Mouse (Mus musculus) left cerebral cortex, adult 8-10 months (tissue): Measurements from ENCODE around the gene Srp72. TPM values are rescaled to one million over a fixed set of nuclear protein-coding genes. Genes with fewer than 3 reads are reported as not detected.

ENCODE experiments used
- DNase-seq, 2 experiments: peaks; one replicate each; pipeline ENCODE4 v3.0.0; 2022; ENCODE audit warnings: low spot score in 2 of 2
- total RNA-seq, 4 experiments: library from RNA; stranded (reverse); gene quantifications; 2 replicates each; pipeline ENCODE4 v1.2.4; 2022

Srp72 gene
- 100 to 1,000 TPM in 3 of 4 experiments, 10 to 100 TPM in 1; 91.9 to 105 (median 103) TPM for total RNA-seq

DNA sequence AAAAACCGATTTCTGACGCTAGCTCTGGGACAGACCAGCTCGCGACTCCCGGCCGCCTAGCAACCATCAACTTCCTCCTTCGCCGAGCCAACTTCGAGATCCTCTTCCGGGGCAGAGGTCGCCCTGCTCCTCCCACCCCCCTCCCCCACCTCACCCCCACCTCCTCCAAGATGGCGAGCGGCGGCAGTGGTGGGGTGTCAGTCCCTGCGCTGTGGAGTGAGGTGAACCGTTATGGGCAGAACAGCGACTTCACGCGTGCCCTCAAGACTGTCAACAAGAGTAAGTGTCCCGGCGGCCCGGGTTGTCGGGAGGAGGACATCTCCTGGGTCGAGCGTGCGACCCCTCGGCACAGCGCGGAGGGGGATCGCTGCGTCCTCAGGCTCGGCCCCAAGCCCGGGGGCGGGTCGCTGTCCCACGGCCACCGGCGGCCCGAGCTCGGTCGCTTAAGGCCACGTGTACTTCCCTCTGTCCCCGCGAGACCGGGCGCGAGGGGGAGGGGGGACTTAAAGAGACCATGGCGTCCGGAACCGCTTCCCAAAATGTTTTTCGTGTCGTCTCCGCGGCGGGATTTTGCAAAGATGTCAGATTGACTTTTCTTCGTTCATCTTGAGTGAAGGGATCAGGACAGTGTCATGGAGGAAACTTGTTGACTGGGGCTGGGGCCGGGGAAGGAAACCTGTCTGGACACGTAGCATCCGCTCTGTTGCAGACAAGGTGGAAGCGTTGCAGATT lies at the start of gene Srp72:
Srp72 (plus strand) TSS at position 130 of the 732 bp plus-strand sequence.
- peak; percentile 56 to 81 for DNase-seq

DNA sequence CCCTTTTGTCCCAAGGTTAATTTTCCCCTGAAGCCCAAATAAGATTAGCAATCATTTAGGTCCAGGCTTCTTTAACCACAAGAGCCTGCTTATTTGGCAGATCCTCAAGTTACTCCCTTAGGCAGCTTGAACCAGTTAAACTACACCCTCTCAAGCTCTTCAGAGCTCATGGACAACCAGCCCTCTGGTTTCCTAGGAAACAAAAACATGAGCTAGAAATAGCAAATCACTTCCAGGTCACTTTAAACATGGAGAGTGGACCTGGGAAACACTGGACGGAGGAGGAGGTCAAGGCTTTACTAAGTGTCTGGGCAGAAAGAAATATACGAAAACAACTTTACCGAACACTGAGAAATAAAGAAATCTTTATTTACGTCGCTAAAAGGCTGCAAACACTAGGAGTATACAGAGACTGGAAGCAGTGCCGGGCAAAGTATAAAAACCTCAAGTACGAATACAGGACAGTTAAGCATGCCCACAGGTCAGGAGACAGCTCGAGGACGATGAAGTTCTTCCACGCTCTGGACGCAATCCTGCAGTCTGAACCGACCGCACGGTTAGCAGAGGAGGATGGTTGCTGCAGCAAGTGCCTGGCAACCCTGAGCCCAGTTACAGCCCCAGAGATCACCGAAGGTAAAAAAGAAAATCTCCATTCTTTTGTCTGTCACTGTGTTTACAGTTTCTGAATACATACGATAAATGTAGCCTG lies 46.2 kb upstream of the Srp72 start:
- DNase-seq = no peak

DNA sequence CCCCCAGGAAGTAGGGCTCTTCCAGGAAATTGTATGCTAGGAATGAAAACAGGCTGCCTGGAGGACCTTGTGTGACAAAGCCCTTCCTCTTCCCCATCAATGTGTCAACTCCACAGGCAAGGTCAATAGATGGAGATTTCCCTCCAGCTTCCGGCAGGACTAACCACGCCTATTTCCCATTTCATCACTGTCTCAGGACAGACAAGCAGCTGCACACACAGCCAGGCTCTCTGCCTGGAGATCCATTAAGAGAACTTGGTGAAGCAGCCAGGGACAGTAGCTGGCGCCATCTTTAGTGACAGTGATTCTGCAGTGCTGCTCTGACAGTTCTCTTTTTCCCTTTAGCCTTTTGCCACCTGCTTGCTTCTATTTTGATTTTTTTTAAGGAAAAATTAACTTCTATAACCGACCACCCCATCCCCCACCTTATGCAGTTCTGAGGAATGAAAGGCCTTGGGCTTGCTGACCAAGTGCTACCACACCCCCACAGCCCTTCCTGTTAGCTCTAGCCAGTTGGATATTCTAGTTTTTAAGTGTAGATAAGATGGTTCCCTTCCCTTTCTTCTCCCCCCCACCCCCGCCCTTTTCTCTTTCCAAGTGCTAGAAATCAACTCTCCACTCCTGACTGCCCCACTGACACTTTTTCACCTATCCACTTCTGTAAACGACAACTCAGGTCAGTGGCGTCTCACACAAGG lies 45.2 kb upstream of the Srp72 start:
- no peak for DNase-seq

DNA sequence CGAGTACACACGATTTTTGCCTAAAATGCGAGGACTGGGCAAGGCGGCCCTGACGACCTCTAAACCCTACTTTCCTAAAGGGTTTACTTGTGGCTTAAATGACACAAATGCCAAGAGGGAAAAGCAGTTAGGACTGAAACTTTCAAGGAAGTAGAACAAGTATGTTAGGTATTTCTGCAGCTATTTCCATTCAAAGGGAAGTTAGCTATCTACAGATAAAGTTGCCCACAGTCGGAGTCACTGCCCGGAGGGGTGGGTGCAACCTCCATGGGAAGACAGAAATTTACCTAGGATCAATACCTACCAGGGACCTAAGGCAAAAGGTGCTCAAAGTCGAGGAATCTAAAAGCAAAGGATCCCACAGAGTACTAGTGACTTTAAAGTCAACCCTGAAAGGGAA lies 34.8 kb upstream of the Srp72 start:
- no peak for DNase-seq

DNA sequence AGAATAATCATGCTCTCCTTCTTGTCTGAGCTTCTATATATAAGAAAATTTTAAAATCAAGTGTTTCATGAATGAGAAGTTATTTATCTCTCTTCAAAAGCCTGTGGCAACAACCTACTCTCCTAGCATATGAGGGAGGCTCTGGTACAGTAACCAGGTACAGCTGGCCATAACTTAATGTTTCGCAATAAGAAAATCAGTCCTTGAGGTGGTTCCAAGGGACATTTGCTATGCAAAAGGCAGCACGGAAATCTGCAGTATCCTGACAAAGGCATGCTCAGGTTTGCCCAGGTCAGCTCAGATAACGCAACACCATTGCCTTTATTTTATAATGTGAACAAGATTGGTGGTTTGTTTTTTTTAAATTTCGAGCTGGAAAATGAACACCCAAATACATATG lies 32.5 kb upstream of the Srp72 start:
- DNase-seq = no peak

DNA sequence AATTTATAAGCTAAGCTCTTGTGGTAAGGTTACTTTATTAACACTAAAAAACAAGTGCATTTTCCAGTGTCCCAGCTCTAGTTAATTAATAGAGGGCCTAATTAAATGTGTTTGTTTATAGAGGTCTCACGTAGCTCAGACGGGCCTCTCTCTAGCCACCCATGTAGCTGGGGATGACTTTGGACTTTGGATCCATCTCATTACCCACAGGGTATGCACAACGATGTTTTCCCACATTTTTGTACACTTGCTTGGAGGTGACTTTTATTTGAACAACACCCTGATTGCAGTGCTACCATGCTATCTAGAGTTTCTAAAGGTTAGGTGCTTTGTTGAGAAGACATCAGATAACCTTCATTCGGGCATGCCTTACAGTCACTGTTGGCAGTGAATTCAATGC lies 32.0 kb upstream of the Srp72 start:
- no peak for DNase-seq

DNA sequence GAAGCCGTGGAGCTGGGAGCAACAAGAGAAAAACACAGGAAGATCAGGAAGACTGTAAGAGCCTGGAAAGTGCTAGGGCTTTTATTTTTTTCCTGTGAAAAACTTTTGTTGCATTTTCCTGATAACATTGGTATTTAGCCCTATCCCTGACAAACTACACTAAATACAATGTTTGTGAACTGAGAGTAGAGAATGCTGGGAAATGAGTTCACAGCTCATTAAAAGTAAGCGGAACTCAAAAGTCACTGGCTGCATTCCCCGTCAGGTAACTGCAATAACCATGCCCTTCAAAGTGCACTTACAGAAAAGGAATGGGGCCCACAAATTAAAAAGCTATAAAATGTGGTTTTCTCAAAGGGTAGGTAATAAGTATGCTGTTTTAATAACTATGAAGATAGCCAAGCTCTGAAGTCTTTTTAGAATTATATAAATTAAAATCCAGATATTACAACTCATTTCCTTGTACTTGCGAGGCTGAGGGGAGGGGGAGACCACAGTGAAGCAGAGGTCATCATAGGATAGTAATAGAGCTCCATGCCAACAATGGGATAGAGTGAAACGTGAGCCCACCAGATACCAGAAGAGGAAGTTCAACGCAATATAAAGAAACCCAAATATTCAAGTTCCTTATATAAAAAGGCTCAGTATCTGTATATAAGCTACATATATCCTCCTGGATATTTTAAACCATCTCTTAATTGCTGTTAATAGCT lies 29.4 kb upstream of the Srp72 start:
- DNase-seq = no peak

DNA sequence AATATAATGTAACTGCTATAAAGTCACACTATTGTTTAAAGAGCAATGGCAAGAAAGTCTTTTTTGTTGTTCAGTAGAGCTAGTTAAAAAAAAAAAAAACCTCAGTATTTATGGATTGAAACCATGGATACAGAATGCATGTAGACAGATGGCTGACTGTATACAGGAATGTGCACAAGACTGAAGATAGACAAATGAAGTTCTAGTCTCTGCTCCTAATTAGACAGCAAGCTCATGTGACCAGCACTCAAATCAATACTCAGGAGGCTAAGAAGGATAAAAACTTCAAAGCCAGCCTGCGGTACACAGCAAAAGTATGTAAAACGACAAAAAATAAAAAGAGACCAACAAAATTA lies 28.8 kb upstream of the Srp72 start:
- no peak for DNase-seq

DNA sequence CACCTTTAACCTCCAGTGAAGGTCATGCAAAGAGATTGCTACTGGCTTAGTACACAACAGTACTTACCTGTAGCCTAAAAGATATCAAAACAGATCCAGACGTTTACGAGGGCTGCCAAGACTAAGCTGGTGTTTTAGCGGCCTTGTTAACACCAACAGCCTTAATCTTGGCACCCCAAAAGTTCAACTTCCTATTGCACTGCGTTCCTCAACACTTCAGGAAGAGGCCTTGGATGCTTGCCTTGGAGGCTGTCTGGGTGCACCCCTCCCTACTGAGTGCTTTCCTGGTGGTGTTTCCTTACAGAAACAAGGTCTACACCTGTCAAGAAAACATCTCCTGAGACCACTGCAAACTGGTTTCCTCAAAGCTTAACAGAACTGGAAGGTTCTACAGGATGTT lies 27.3 kb upstream of the Srp72 start:
- no peak for DNase-seq

DNA sequence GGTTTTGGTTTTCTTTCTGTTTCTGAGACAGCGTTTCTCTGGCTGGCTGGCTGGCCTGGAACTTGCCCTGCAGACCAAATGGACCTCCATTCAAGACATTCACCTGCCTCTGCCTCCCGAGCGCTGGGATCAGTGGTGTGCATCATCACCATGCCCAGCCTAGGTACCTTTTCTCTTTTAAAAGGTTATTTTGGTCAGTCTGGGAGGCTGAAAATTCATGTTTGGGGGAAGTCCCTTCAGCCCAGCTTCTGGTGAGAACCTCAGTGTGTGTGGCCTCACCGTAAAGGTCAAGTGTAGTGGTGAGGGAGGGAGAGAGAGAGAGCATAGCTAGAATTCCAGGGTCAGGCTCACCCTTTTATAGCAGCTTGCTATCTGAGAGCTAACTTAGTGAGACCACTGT lies 26.7 kb upstream of the Srp72 start:
- no peak for DNase-seq

DNA sequence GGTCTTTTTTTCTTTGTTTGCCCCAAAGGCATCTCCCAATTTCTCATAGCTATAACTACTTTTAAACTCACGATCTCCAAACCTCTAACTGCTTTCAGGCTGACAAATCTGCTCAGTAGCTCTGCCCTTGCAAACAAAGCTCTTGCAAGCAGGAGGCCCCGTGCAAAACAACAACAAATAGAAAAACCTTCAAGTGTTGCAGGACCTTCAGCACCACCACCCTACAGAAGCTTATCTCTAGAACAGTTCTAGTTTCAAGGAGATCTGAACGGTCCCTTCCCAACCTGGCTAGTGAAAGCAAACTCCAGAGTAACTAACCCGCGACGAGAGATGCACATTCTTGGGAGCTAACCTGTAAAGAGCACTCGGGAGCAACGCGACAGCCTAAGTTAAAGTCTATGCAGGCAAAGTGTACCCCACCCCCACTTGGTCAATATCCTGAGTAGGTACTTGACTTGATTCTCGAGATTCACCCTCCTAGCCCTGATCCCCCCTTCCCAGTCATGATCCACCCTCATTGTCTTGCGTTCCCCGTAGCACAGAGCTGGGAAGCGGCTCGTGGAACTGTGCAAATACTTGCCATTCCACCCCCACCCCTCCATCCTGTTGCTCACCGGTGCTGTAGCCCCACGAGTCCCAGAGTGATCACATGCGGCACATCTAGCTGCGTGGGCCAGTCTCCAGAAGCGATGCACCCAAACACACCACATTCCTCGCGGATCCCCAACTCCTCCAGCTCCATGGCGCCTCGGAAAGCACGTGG lies 24.0 kb upstream of the Srp72 start:
- DNase-seq = no peak

DNA sequence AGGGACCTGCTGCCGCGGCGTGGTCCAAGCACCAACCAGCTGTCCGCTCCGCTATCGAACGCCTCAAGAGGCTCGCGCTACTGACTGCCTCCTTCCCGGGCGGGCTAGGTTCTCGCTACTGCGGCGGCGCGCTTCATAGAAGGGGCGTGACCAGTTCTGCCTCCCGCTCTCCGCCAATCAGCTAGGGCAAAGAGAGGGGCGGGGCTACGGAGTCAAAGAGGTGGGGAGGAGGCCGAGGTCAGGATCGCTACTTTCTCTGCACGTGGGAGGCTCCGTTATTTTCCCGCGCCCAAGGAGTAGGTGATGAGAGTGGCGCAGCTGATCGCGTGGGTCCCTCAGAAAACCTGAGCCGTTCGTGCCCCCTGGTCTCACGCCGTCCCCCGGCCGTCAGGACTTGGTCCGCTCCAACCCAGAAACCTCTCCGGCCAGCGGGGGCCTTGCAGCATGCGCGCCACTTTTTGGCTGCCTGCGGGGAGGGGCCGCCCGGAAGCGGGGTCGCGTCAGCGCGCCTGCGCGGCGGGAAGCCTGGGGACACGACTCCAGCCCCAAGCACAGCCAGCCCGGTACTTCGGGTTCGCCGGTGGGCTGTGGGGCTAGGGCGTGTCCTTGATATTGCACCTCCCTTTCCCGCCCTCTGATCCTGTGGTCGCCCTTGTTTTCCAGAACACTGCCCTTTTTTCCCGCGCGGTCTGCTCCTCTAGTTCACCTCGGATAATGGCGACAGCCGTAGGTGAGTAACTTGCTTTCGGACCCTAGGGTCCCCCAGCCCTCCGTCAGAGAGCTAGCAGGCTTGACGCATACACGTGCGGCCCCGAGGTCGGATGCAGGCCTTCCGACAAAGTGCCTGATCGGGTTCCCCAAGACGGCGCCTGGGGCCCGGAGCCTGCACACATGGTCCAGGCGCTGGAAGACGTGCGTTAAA lies 23.1 kb upstream of the Srp72 start, which contains the start of the genes Paics and Ppat:
Paics (plus strand) TSS at position 202 of the 922 bp plus-strand sequence.
Ppat (minus strand) TSS at position 473 of the 922 bp plus-strand sequence.
- peak; percentile 89 to 96 for DNase-seq

DNA sequence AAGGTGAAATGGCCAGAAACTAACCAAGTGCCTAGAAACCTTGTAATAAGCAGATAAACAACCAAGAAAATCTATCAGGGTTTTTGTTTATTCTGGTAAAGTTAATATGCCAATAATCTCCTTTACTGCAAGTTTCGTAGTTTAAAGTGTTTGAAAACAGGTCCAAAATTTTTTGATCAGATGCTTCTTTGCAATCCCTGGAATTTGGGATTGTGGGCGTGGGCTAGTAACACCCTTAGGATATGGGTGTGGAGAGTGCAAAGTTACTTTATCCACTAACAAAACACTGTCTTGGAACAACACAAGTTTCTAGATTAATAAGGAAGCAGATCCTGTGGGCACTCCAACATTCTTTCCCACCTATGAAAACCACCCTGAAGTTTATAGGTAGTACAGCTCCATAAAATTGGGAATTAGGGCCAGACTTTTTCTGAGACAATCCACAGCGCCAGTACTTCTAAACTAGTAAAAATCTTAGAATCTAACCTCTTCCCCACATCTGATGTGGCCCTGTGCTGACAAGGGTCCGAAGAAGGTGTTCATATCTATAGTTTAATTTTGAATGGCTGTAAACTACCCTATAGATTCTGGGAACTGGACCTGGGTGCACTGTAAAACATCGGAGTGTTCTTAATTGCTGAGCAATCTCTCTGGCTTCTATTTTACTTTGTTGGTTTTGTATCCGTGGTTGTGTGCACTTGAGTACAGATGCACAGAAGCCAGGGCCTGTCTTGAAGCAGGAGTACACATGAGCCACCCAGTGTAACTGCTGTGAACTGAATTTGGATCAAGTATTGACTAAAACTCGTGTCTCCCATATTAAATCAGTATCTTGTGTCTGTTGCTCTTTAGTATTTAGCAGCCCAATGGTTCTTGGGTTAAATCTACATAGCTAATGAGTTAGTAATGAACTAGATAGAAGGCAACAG lies 22.1 kb upstream of the Srp72 start:
- DNase-seq = no peak

DNA sequence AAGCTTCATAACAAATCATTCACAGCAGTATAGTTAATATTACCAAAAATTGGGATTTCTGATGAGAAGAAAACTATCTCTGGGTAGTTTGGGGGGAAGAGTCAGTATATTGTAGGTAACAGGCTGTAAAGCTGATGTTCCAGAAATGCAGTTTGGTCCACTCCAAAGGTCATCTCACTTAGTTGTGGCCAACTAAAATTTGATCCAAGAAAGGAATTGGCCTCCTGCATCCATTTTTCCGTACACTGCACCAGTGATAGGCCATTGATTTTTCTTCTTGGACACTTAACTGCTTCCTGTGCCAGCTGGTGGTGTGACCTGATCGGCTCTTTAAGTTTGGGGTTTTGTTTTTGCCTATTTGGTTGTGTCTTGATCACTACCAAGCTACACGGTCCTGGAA lies 20.7 kb upstream of the Srp72 start:
- DNase-seq = no peak

DNA sequence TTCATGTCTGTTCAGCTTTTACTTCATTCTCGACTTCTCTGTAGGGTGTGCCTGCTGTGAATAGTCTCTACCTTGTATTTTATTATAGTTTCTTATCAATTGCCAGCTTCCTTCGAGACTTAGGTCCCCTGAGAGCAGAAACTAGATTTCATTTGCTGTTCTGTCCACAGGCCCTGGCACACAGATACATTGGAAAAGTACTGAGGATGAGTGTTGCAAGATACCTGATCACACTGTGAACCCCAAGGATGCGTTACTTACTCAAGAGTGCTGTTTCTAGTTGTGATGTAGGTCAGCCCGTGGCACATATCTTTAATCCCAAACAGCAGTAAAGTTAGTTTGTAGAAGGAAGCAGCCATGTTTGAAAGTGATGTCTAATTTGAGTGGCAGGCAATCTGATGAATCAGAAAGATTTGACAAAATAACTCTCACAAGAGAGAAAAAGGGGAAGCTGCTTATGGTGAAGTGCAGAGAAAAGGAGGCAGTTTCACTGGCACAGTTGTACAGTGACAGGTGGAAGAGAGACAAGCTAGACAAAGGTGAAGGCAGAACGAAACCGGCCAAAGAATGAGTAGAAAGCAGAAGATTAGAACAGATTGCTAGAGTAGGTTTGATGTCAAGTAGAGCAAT lies 20.1 kb upstream of the Srp72 start:
- no peak for DNase-seq

DNA sequence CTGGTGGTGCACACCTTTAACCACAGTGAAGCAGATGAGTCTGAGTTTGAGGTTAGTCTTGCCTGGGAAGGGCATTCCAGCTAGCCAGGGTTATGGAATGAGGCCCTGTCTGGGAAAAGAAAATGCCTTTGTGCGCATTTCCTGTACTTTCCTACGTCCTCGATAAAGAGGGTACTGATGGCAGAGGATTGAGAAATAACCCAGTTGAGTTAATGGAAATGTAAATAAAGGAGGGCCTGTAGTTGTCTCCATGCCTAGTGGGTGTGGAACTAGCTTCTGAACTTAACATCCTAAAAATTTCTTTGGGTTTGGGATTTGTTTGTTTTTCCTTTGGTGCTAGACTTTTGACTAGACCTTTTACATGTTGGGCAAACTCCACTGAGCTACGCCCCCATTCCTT lies 19.0 kb upstream of the Srp72 start:
- no peak for DNase-seq

DNA sequence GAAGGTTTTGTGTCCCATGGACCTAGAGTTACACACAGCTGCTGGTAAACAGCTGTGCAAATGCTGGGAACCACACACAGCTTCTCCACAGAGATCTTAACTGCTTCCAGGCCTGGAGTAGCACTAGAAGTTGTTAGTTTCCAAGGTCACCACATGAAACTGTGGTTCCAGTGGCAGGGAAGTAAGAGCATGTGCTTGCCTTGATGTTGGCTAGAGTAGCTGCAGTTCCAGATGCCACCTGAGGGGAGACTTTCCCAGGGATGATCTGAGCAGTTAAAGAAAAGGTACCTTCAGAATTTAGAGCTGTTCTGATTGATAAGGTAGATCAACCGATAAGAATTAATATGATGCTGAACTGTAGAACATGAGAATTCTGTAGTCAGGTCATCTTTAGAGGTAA lies 16.5 kb upstream of the Srp72 start:
- DNase-seq = no peak

DNA sequence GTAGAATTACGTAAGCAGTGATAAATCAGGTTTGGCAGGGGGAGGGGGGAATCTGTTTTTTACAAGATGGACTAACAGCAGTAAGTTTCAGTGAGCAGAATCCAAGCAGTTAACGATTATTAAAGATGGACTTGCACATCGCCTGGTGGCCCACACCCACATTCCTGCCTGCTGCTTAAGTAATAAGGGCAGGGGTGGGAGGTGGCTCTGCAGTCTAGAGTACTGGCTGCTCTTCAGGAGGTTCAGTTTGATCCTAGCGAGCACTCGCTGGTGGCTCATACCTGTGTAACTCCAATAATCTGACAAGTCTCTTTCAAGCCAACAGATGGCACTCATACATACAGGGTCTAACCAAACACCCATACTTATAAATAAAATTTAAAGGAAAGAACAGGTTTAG lies 14.9 kb upstream of the Srp72 start:
- DNase-seq = no peak
